Mouse (Mus musculus) midbrain, embryonic 10.5 days (tissue): ENCODE results near the gene Rbm20. TPM values are rescaled to one million over a fixed set of nuclear protein-coding genes. Genes with fewer than 3 reads are reported as not detected.

ENCODE experiments used
- DNase-seq: peaks from one replicate; pipeline ENCODE4 v3.0.0-alpha.2; 2017; ENCODE audit warnings: low spot score
- H3K27ac ChIP-seq: fragments of 300-500 bp; sonication (generic); replicated peaks from 2 replicates; pipeline ENCODE4 v1.5.1; 2016; ENCODE audit warnings: mild to moderate bottlenecking
- H3K27me3 ChIP-seq: fragments of 300-500 bp; sonication (generic); 2 replicates; pipeline ENCODE4 v1.6.1; 2016; ENCODE audit warnings: low read depth, mild to moderate bottlenecking; ENCODE audit not compliant: poor library complexity, severe bottlenecking
- H3K36me3 ChIP-seq: fragments of 300-500 bp; sonication (generic); 2 replicates; pipeline ENCODE4 v1.6.1; 2016; ENCODE audit warnings: mild to moderate bottlenecking, moderate library complexity
- H3K4me1 ChIP-seq: fragments of 300-500 bp; sonication (generic); 2 replicates; pipeline ENCODE4 v1.6.1; 2016
- H3K4me3 ChIP-seq: fragments of 300-500 bp; sonication (generic); 2 replicates; pipeline ENCODE4 v1.5.1; 2016; ENCODE audit warnings: mild to moderate bottlenecking, moderate library complexity
- H3K9me3 ChIP-seq: fragments of 300-500 bp; sonication (generic); replicated peaks from 2 replicates; pipeline ENCODE4 v1.6.1; 2016; ENCODE audit warnings: mild to moderate bottlenecking
- WGBS: fragments of 180-500 bp; shearing (Covaris S2); methylation state at CpG from one replicate; pipeline ENCODE4 v1.1.7; 2016; 5-methylcytosine and 5-hydroxymethylcytosine counted together
- polyA plus RNA-seq: library from polyadenylated mRNA; unstranded; fragments of >200 nt; fragmentation: Nextera tagmentation; extraction: Ambion mirVana; gene quantifications from 2 replicates; pipeline ENCODE4 v1.2.1, GENCODE M21; 2016

Gene Rbm20
- polyA plus RNA-seq, 1 experiment from 2014 or later: 0.75 TPM

DNA sequence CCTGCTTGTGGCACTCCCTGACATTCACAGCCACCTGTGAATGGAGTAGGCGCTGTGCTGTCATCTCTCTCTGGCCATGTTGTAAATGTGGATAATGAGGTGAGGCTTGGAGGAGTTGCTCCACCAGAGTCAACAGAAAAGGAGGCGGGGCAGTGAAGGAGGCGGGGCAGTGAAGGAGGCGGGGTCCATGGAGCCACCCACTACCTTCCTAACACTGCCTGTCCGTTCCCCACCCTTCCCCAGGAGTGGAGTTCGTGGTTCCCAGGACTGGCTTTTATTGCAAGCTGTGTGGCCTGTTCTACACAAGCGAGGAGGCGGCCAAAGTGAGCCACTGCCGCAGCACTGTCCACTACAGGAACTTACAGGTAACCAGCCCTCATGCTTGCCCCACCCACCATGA lies 182.0 kb downstream of the Rbm20 start:
- H3K36me3 ChIP-seq: no peaks in the 10 kb centered on the region
- DNase-seq: no peak

DNA sequence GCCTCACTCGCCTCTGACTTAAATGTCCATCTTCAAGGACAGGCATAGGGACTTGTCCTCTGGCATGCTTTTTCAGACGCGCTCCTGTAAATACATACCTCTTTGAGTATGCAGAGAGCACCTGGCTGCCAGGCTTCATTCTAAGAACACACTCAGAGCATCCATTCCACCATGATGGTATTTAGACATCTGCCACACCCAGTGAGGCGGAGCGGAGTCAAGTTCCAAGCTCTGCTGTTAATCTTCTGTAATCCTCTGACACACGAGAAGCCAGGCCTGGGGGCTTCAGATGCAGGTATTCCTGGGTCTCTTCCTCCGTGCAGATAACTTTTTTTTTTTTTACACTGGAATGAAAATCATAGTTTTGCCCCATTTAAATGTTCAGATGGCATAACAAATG lies 182.5 kb downstream of the Rbm20 start:
- H3K4me1 ChIP-seq: peaks cover 36% of the 10 kb centered on the region

More for the DNA sequence above, 182.0 kb downstream of the Rbm20 start:
- Histone ChIP-seq H3K9me3 (no peaks in the 10 kb centered on the region), H3K27ac (no peak overlapping the region), H3K4me1 (peaks cover 36% of the 10 kb centered on the region), H3K4me3 (no peak overlapping the region), H3K27me3 (no peaks in the 10 kb centered on the region)
- WGBS: 27% methylated on average over 9 of the region's 9 CpGs

DNA sequence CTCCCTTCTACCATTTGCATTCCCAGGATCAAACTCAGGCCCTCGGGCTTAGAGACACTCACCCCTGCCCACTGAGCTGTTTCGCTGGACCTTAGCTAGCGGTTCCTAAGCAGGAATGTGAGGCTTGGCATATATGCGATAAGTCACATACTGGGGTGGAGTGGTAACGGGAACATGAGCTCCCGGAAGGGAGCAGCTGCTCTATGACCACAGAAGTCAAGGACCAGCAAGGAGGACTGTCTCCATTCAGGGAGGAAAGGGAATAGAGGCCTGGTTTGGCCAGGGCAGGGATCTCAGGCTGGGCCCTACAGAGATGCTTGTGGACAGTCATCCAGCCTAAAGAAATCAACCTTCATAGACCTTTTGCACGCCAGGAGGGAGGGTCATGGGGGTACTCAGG lies 184.2 kb downstream of the Rbm20 start:
- H3K4me1 ChIP-seq: peaks cover 36% of the 10 kb centered on the region
- H3K27ac ChIP-seq: no peak overlapping the region
- H3K4me3 ChIP-seq: no peak overlapping the region
- no peaks in the 10 kb centered on the region for H3K36me3 ChIP-seq
- no peak for DNase-seq
- no peaks in the 10 kb centered on the region for H3K9me3 ChIP-seq
- WGBS: 88% methylated on average over 7 of the region's 7 CpGs
- no peaks in the 10 kb centered on the region for H3K27me3 ChIP-seq

More for the DNA sequence above, 182.5 kb downstream of the Rbm20 start:
- H3K9me3 ChIP-seq: no peaks in the 10 kb centered on the region
- no peak overlapping the region for H3K27ac ChIP-seq
- H3K27me3 ChIP-seq: no peaks in the 10 kb centered on the region
- no peaks in the 10 kb centered on the region for H3K36me3 ChIP-seq
- WGBS: 43% methylated on average over 7 of the region's 7 CpGs
- no peak overlapping the region for H3K4me3 ChIP-seq
- DNase-seq: no peak

DNA sequence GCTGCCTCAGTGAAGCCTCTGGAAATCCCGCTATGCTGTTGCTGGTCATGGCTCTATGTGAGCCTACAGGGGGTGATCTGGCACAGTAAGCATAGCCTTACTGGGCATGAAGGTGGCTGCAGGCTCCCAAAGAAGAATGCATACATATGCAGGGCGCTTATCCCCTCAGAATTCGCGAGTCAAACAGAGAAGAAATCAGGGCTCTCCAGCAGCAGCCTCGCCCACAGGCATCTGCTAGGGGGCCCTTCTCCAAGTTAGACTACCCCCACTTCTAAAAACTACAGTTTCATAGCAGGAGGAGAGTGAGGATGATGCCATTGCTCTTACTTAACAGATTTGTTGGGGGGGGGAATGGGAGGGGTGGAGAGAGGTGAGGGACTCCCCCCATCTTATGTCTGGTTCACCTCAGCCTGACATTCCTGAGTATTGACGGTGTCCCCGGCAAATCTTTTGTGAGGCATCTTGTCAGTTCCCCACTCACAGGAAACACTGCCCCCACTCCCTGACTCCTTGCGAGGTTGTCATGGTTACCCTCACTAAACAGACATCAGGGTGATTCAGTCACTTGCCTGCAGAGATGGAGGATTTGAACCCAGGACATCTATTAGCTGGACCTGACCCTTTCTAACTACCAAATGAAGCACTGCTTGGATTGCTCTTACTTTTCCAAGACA lies 185.6 kb downstream of the Rbm20 start:
- H3K27ac ChIP-seq: no peak overlapping the region
- no peak overlapping the region for H3K4me3 ChIP-seq
- no peaks in the 10 kb centered on the region for H3K27me3 ChIP-seq
- no peaks in the 10 kb centered on the region for H3K9me3 ChIP-seq
- DNase-seq: no peak
- 71% methylated on average over 8 of the region's 8 CpGs for WGBS
- peaks cover 31% of the 10 kb centered on the region for H3K4me1 ChIP-seq
- no peaks in the 10 kb centered on the region for H3K36me3 ChIP-seq

DNA sequence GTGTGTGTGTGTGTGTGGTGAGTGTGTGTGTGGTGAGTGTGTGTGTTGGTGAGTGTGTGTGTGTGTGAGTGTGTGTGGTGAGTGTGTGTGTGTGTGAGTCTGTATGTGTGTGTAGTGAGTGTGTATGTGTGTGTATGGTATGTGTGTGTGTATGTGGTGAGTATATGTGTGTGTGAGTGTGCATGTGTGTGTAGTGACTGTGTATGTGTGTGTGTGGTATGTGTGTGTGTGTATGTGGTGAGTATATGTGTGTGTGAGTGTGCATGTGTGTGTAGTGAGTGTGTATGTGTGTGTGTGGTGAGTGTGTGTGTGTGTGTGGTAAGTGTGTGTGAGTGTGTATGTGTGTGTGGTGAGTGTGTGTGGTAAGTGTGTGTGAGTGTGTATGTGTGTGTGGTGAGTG lies 190.1 kb downstream of the Rbm20 start:
- Histone ChIP-seq H3K36me3 (no peaks in the 10 kb centered on the region), H3K9me3 (no peaks in the 10 kb centered on the region), H3K4me3 (no peak overlapping the region), H3K27me3 (peaks cover 26% of the 10 kb centered on the region), H3K4me1 (peaks cover 8% of the 10 kb centered on the region), H3K27ac (no peak overlapping the region)
- DNase-seq: no peak

DNA sequence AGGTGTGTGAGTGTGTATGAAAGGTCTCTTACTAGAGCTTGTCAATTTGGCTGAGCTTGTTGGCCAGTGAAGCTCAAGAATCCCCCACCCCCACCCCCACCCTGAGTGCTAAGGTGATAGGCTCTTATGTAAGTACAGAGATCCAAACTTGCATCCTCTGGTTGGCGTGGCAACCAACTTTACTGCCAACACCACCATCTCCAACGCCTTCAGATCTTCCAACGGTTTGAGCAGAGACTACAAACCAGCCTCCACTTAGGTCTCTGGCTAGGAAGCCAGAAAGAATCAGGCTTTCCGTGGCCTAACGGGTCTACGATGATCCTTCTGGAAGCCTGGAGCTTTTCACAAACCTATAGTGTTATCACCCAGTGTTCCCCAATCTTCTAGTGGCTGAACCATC lies 191.0 kb downstream of the Rbm20 start:
- Histone ChIP-seq H3K4me3 (no peak overlapping the region), H3K27me3 (peaks cover 35% of the 10 kb centered on the region), H3K9me3 (no peaks in the 10 kb centered on the region), H3K27ac (no peak overlapping the region), H3K4me1 (no peaks in the 10 kb centered on the region), H3K36me3 (no peaks in the 10 kb centered on the region)
- 88% methylated on average over 6 of the region's 6 CpGs for WGBS
- no peak for DNase-seq

DNA sequence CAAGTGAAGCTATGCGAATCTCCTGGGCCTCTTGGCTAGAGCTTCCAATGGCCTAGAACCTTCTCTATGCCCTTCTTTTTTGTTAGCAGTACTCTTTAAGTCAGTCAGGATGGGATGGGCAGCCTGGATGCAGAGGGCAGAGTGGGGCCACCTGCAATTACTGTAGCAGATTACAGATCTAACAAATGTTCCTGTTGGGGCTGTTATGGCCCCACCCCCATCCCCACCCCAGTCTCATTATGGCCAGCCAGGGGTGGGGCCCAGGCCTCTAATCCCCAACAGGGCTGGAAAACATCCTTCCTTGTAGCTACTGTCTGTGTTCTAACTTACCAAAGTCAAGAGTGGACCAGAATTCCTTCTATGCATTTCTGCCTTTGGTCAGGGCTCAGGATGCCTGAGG lies 191.7 kb downstream of the Rbm20 start:
- Histone ChIP-seq H3K36me3 (no peaks in the 10 kb centered on the region), H3K27ac (no peak overlapping the region), H3K27me3 (peaks cover 42% of the 10 kb centered on the region), H3K9me3 (no peaks in the 10 kb centered on the region), H3K4me3 (no peak overlapping the region), H3K4me1 (no peaks in the 10 kb centered on the region)
- no peak for DNase-seq
- 97% methylated on average over 1 of the region's 1 CpGs for WGBS

DNA sequence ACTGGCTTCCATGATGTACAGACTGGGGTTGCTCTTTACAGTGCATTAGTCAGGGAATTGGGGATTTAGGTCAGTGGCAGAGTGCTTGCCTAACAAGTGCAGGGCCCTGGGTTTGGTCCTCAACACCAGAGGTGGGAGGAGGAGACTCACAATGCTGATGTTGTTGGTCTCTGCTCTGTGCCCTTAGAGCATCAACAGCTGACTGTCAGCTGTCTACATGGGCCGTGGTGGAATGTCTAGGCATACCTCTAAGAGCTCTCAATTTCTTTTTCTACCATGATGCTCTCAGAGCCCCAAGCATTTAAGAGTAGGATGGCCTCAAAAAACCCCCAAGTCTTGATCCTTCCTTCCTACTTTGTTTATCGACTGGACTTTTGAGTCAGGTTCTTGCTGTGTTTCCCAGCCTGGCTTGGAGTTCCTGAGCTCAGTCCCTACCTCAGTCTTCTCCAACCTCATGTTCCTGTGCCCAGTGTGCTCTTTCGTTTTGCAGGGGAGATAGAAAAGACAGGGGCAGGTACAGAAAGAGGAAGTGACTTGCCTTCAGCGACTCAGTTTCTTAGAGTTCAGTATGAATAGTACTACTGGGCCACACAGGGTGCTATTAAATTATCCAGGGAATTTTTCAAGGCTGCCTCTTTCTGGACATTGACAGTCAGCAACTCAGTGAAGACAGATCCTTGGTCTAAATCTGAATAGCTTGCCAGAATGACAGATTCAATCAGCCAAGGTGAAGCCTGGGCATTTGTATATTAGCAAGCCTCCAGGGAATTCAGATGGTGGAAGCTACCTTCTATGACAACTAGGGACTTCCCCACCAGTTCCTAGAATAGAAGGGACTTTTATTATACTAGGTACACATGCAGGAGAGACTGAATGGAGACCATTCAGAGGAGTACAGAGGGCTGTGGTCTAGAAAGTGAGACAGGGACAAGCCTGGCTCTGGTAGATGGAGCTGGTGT lies 192.6 kb downstream of the Rbm20 start:
- Histone ChIP-seq H3K4me3 (no peak overlapping the region), H3K4me1 (peaks cover 2% of the 10 kb centered on the region), H3K27me3 (peaks cover 47% of the 10 kb centered on the region), H3K27ac (no peak overlapping the region), H3K36me3 (no peaks in the 10 kb centered on the region), H3K9me3 (no peaks in the 10 kb centered on the region)
- DNase-seq: no peak
- 76% methylated on average over 4 of the region's 4 CpGs for WGBS

DNA sequence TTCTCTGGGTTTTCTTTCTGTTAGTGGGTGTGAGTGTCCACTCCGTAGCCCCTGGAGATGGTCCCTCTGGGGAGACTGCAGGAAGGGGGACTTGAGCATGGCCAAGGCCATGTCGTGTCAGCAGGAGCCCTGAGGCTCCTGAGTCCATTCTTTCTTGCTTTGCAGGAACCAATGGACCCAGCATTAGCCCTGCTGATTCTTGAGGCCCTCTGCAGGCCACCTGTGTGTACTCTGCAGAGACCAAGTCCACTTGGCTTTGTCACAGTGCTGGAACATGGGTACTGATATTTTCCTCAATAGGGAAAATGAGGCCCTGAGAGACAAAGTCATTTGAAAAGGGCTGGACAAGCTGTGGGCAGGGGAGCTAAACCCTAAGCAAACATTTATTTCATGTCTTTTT lies 193.5 kb downstream of the Rbm20 start:
- Histone ChIP-seq H3K27me3 (peaks cover 47% of the 10 kb centered on the region), H3K27ac (no peak overlapping the region), H3K36me3 (no peaks in the 10 kb centered on the region), H3K9me3 (no peaks in the 10 kb centered on the region), H3K4me1 (peaks cover 10% of the 10 kb centered on the region), H3K4me3 (no peak overlapping the region)
- WGBS: 61% methylated on average over 2 of the region's 2 CpGs
- DNase-seq: no peak

DNA sequence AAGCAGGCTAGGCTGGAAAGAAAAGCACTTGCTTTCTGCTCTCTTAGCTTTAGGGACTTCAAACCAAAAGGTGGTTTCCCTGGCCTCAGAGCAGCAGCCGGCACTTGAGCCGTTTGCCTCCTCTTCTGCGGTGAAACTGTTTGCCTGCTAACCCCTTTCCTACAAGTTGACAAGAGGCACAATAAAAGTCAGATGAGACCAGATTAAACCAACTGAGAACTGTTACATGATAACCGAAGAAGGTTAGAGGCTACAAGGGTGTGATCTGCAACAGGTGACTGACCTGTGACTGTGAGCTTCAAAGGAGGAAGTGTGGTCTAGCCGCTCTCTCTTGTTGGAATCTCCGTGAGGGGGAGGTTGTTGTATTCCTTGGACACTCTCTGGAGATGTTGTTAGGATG lies 194.4 kb downstream of the Rbm20 start:
- 87% methylated on average over 6 of the region's 6 CpGs for WGBS
- no peaks in the 10 kb centered on the region for H3K9me3 ChIP-seq

DNA sequence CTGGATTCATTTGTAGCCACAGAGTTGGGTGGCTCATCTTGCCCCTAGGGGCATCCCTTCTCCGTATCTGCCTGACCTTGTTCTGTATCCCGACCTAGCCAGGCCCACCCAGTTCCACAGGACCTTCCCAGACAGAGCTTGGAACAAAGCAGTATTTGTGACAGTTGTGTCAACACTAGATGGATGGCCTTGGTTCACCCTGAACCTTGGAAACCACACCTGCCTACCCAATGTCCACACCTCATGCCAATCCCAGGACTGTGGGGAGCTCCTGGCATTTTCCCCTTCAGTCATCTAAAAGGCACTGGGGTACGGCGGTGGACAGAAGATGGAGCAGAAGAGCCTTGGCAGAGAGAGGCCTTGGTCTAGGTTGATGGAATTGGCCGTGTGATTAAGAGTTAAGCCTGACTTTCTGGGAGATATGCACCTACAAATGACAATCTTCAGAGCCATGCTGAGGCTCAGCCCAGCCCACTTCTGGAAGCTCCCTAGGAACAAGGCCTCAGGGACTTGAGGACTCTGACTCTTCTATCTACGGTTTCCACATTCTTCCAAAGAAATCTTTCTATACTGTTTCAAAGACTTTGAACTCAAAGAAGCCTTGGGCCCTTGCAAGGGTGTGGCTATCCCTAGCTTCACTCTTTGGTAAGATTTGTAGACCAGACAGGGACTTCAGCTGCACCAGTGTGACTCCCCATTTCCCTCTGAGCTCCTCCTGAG lies 196.0 kb downstream of the Rbm20 start:
- H3K4me1 ChIP-seq: peaks cover 13% of the 10 kb centered on the region
- no peak overlapping the region for H3K27ac ChIP-seq
- H3K36me3 ChIP-seq: no peaks in the 10 kb centered on the region
- H3K27me3 ChIP-seq: peaks cover 63% of the 10 kb centered on the region
- 89% methylated on average over 6 of the region's 6 CpGs for WGBS
- no peaks in the 10 kb centered on the region for H3K9me3 ChIP-seq
- H3K4me3 ChIP-seq: no peak overlapping the region
- DNase-seq: no peak

More for the DNA sequence above, 194.4 kb downstream of the Rbm20 start:
- Histone ChIP-seq H3K4me1 (peaks cover 13% of the 10 kb centered on the region), H3K27me3 (peaks cover 56% of the 10 kb centered on the region), H3K36me3 (no peaks in the 10 kb centered on the region), H3K4me3 (no peak overlapping the region), H3K27ac (no peak overlapping the region)
- DNase-seq: no peak

DNA sequence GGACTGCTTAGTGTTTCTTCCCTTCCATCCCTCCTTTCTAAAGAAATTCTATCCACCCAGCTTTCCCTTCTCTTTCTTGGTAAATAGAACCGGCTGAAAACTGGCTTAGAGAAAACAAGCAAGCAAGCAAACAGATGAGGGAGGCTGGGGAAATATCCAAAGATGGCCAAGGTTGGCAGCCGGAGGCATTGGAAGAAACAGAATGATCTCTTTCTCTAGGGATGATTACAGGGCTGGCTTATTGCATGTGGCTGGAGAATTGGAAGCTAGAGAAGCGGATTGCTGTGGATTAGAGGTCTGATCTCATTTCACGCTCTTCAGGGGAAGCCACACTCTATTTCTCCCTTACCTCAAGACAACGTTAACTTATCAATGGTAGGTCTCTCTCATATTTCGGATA lies 198.1 kb downstream of the Rbm20 start:
- H3K9me3 ChIP-seq: no peaks in the 10 kb centered on the region
- H3K27ac ChIP-seq: no peak overlapping the region
- peaks cover 56% of the 10 kb centered on the region for H3K27me3 ChIP-seq
- peaks cover 13% of the 10 kb centered on the region for H3K4me1 ChIP-seq
- DNase-seq: no peak
- no peak overlapping the region for H3K4me3 ChIP-seq
- no peaks in the 10 kb centered on the region for H3K36me3 ChIP-seq
- 55% methylated on average over 6 of the region's 6 CpGs for WGBS
